Mouse (Mus musculus) bone marrow, adult 2 months (tissue): ENCODE measurements around the gene Zdhhc25.

ENCODE experiments used
- CTCF ChIP-seq: fragments of 200-500 bp; IDR thresholded peaks from 2 replicates; pipeline ENCODE4 v1.5.1; 2011; ENCODE audit warnings: low read length, control low read depth; ENCODE audit not compliant: control insufficient read depth, insufficient read depth
- POLR2A ChIP-seq: fragments of 200-500 bp; IDR thresholded peaks from 2 replicates; pipeline ENCODE4 v1.6.1; 2011; ENCODE audit warnings: low read depth, mild to moderate bottlenecking, control low read depth, low read length, borderline replicate concordance; ENCODE audit not compliant: control insufficient read depth

- TF ChIP-seq POLR2A (no peak), CTCF (no peak)
Observed at GRCm38 (mm10) chr15:88552852-88553251, 47.2 kb upstream of the Zdhhc25 start.
